In genomic region chr8:125461504-125461903, GRCm38 (mm10) we compare ENCODE assay signal across 8 mouse cellular contexts.
DNase-seq lines count a peak whose midpoint lies in the region; ATAC-seq and TF ChIP-seq lines count a peak whose summit lies in the region.
"Had no signal": no experiment of that assay in that cellular context is flagged by ENCODE, and none has a peak within 500 bp of the region (broad histone marks: within the 10 kb centered on the region; RNA-seq: fewer than 3 reads in every experiment).

No protein-coding gene starts in this region.

- no peak overlapping the region for H3K4me2 ChIP-seq in lung, embryonic 15.5 days
- H3K4me2 ChIP-seq: neural tube, embryonic 12.5 days had no signal

- WGBS in heart, embryonic 10.5 days: 89% methylated on average over 1 of the region's 1 CpGs
- 90% methylated on average over 1 of the region's 1 CpGs for WGBS in lung, embryonic 15.5 days

- H3K9ac ChIP-seq in lung, embryonic 15.5 days: no peak overlapping the region
- H3K9ac ChIP-seq: neural tube, embryonic 12.5 days had no signal

- no peak overlapping the region for H3K4me3 ChIP-seq in heart, embryonic 10.5 days
- H3K4me3 ChIP-seq in lung, embryonic 15.5 days: no peak overlapping the region
- H3K4me3 ChIP-seq in left cerebral cortex, adult 2 months: no peak overlapping the region
- H3K4me3 ChIP-seq: neural tube, embryonic 12.5 days had no signal

- no peak for TF ChIP-seq CTCF in left cerebral cortex, adult 2 months (IDR thresholded peaks at IDR 0.05)

- peak overlapping the region; percentile 47 for H3K27ac ChIP-seq in heart, embryonic 10.5 days
- no peak overlapping the region for H3K27ac ChIP-seq in lung, embryonic 15.5 days
- no peak overlapping the region for H3K27ac ChIP-seq in left cerebral cortex, adult 2 months
- H3K27ac ChIP-seq: neural tube, embryonic 12.5 days had no signal

- intact Hi-C loops in left cerebral cortex, adult 2 months (cut with DNase I): no loop called here

- DNase-seq in spleen, adult 18-20 months: peak; percentile 12 to 22
- no peak for DNase-seq in spleen, adult 12 weeks (ENCODE audit: low spot score)
- no peak for DNase-seq in heart, embryonic 10.5 days (ENCODE audit: low spot score)
- peak; percentile 23 to 32 for DNase-seq in thymus, postnatal 36 days
- no peak for DNase-seq in left cerebral cortex, adult 2 months (ENCODE audit: extremely low spot score in 1 of 2, low spot score in 2 of 2)
- no peak for DNase-seq in gastrocnemius, adult 8-10 months (ENCODE audit: low spot score in 2 of 2)

- H3K9me3 ChIP-seq in heart, embryonic 10.5 days: no peaks in the 10 kb centered on the region
- H3K9me3 ChIP-seq in lung, embryonic 15.5 days: no peaks in the 10 kb centered on the region
- H3K9me3 ChIP-seq: neural tube, embryonic 12.5 days had no signal

- H3K36me3 ChIP-seq in heart, embryonic 10.5 days: peaks cover 58% of the 10 kb centered on the region
- peaks cover 19% of the 10 kb centered on the region; the same call in 1 of the 2 replicates for H3K36me3 ChIP-seq in lung, embryonic 15.5 days

- no peaks in the 10 kb centered on the region for H3K27me3 ChIP-seq in heart, embryonic 10.5 days (ENCODE audit: insufficient read depth, poor library complexity, severe bottlenecking)
- H3K27me3 ChIP-seq in lung, embryonic 15.5 days: no peaks in the 10 kb centered on the region

- 0 out of 2 replicates have a peak, but pooled peaks have one; percentile 59 for ATAC-seq in lung, embryonic 15.5 days (ENCODE audit: borderline replicate concordance, extremely low read depth, low FRiP score, low TSS enrichment)

- H3K4me1 ChIP-seq in heart, embryonic 10.5 days: peaks cover 42% of the 10 kb centered on the region
- 0 out of 2 replicates have a peak, but pooled peaks cover 6% of the 10 kb centered on the region for H3K4me1 ChIP-seq in lung, embryonic 15.5 days

Comparison
In these comparisons a context has a peak if more than half of its experiments do, and no peak if none do; other contexts are left out.
1. DNase-seq: peak in spleen, adult 18-20 months (2 of 2) and thymus, postnatal 36 days (2 of 2); none in spleen, adult 12 weeks (single experiment), heart, embryonic 10.5 days (single experiment), left cerebral cortex, adult 2 months (0 of 2) and gastrocnemius, adult 8-10 months (0 of 2).